Mouse (Mus musculus) CH12.LX (cell line): ENCODE measurements around the gene Bach2. TPM values are rescaled to one million over a fixed set of nuclear protein-coding genes. Genes with fewer than 3 reads are reported as not detected.

Experiments used
- DNase-seq: peaks from one replicate; pipeline ENCODE4 v3.0.0-alpha.2; 2013; ENCODE audit errors: extremely low read depth
- H3K27ac ChIP-seq: 2 replicates; pipeline ENCODE4 v1.5.1; 2012; ENCODE audit warnings: low read depth, mild to moderate bottlenecking, control low read depth, moderate library complexity; ENCODE audit not compliant: insufficient read depth
- H3K27me3 ChIP-seq: replicated peaks from 2 replicates; pipeline ENCODE3; 2012; ENCODE audit warnings: inconsistent platforms
- H3K36me3 ChIP-seq, 2 experiments: replicated peaks in 1 of 2; 2 replicates each; pipeline versions ENCODE3 to v1.6.1; 2012; ENCODE audit warnings: inconsistent platforms in 1 of 2, low read length in 1 of 2, mild to moderate bottlenecking in 1 of 2, mixed read lengths in 1 of 2, moderate library complexity in 1 of 2; ENCODE audit not compliant: control insufficient read depth in 1 of 2, insufficient read depth in 1 of 2
- H3K4me1 ChIP-seq, 2 experiments: 2 replicates each; pipeline ENCODE4 v1.6.1; 2012; ENCODE audit warnings: inconsistent platforms in 1 of 2, moderate library complexity in 1 of 2; ENCODE audit not compliant: insufficient read depth in 2 of 2, control insufficient read depth in 1 of 2
- H3K4me2 ChIP-seq: 2 replicates; pipeline ENCODE4 v1.6.1; 2012; ENCODE audit warnings: low read depth, mild to moderate bottlenecking, control low read depth; ENCODE audit not compliant: poor library complexity, insufficient read depth, severe bottlenecking
- H3K4me3 ChIP-seq, 3 experiments: fragments of 150-350 bp in 1 of 3; sonication (generic) in 1 of 3; replicated peaks in 1 of 3; 2 replicates each; pipeline versions ENCODE3 to v1.5.1; 2011 to 2012; ENCODE audit warnings: low read depth in 2 of 3, low read length in 2 of 3, mild to moderate bottlenecking in 2 of 3, moderate library complexity in 2 of 3, control low read depth in 1 of 3, improper control_type of control experiment in 1 of 3, inconsistent platforms in 1 of 3, mixed read lengths in 1 of 3; ENCODE audit not compliant: poor library complexity in 1 of 3
- H3K79me2 ChIP-seq: replicated peaks from 2 replicates; pipeline ENCODE4 v1.6.1; 2012; ENCODE audit warnings: mild to moderate bottlenecking, moderate library complexity; ENCODE audit not compliant: control insufficient read depth, poor library complexity, insufficient read depth, severe bottlenecking; ENCODE audit errors: extremely low read depth
- H3K9ac ChIP-seq: 2 replicates; pipeline ENCODE4 v1.6.1; 2012; ENCODE audit warnings: low read depth, mild to moderate bottlenecking, control low read depth, moderate library complexity; ENCODE audit not compliant: insufficient read depth
- H3K9me3 ChIP-seq: replicated peaks from 2 replicates; pipeline ENCODE3; 2012; ENCODE audit warnings: low read length, inconsistent platforms, mixed read lengths
- CHD1 ChIP-seq: IDR thresholded peaks from 2 replicates; pipeline ENCODE4 v1.6.1; 2012; ENCODE audit warnings: low read depth, low read length, improper control_type of control experiment, inconsistent platforms
- CHD2 ChIP-seq: IDR thresholded peaks from 2 replicates; pipeline ENCODE4 v1.6.1; 2011; ENCODE audit warnings: low read length, improper control_type of control experiment
- CTCF ChIP-seq, 2 experiments: IDR thresholded peaks in 1 of 2; conservative IDR thresholded peaks in 1 of 2; 2 replicates each; pipeline ENCODE4 v1.5.1; 2011 to 2012; ENCODE audit warnings: low read depth in 2 of 2, low read length in 2 of 2, improper control_type of control experiment in 1 of 2, inconsistent platforms in 1 of 2, mild to moderate bottlenecking in 1 of 2, moderate library complexity in 1 of 2
- E2F4 ChIP-seq: IDR thresholded peaks from 2 replicates; pipeline ENCODE4 v1.6.1; 2011; ENCODE audit warnings: low read depth, low read length, improper control_type of control experiment; ENCODE audit not compliant: insufficient replicate concordance
- ELF1 ChIP-seq: IDR thresholded peaks from 2 replicates; pipeline ENCODE4 v1.6.1; 2014; ENCODE audit warnings: low read depth, mild to moderate bottlenecking, inconsistent platforms, low read length, improper control_type of control experiment
- EP300 ChIP-seq: IDR thresholded peaks from 2 replicates; pipeline ENCODE4 v1.6.1; 2011; ENCODE audit warnings: low read length, improper control_type of control experiment
- ETS1 ChIP-seq: conservative IDR thresholded peaks from 2 replicates; pipeline ENCODE4 v1.6.1; 2012; ENCODE audit warnings: low read depth, mild to moderate bottlenecking, inconsistent platforms, low read length, improper control_type of control experiment, moderate library complexity
- JUND ChIP-seq: conservative IDR thresholded peaks from 2 replicates; pipeline ENCODE4 v1.6.1; 2011; ENCODE audit warnings: low read depth, low read length, improper control_type of control experiment
- MAFK ChIP-seq: IDR thresholded peaks from 2 replicates; pipeline ENCODE4 v1.6.1; 2011; ENCODE audit warnings: low read length, improper control_type of control experiment; ENCODE audit not compliant: insufficient replicate concordance
- MAZ ChIP-seq: IDR thresholded peaks from 2 replicates; pipeline ENCODE4 v1.6.1; 2012; ENCODE audit warnings: low read depth, mild to moderate bottlenecking, inconsistent platforms, low read length, improper control_type of control experiment, moderate library complexity
- MEF2A ChIP-seq: IDR thresholded peaks from 2 replicates; pipeline ENCODE4 v1.6.1; 2014; ENCODE audit warnings: low read depth, mild to moderate bottlenecking, inconsistent platforms, low read length, improper control_type of control experiment, borderline replicate concordance
- MXI1 ChIP-seq: IDR thresholded peaks from 2 replicates; pipeline ENCODE4 v1.6.1; 2011; ENCODE audit warnings: mild to moderate bottlenecking, low read depth, low read length, improper control_type of control experiment
- NRF1 ChIP-seq: IDR thresholded peaks from 2 replicates; pipeline ENCODE4 v1.6.1; 2014; ENCODE audit warnings: low read depth, mild to moderate bottlenecking, inconsistent platforms, low read length, improper control_type of control experiment, moderate library complexity
- POLR2A ChIP-seq: IDR thresholded peaks from 2 replicates; pipeline ENCODE4 v1.6.1; 2011; ENCODE audit warnings: low read depth, mild to moderate bottlenecking, improper control_type of control experiment, low read length
- POLR2AphosphoS2 ChIP-seq: IDR thresholded peaks from 2 replicates; pipeline ENCODE4 v1.6.1; 2011; ENCODE audit warnings: low read depth, low read length, improper control_type of control experiment
- RCOR1 ChIP-seq: conservative IDR thresholded peaks from 2 replicates; pipeline ENCODE4 v1.6.1; 2012; ENCODE audit warnings: low read depth, mild to moderate bottlenecking, inconsistent platforms, low read length, improper control_type of control experiment
- TCF12 ChIP-seq: IDR thresholded peaks from 2 replicates; pipeline ENCODE4 v1.6.1; 2014; ENCODE audit warnings: low read depth, mild to moderate bottlenecking, inconsistent platforms, low read length, improper control_type of control experiment
- UBTF ChIP-seq: IDR thresholded peaks from 2 replicates; pipeline ENCODE4 v1.6.1; 2012; ENCODE audit warnings: low read depth, mild to moderate bottlenecking, inconsistent platforms, low read length, improper control_type of control experiment, moderate library complexity
- USF2 ChIP-seq: conservative IDR thresholded peaks from 2 replicates; pipeline ENCODE4 v1.6.1; 2011; ENCODE audit warnings: low read depth, low read length, improper control_type of control experiment
- ZNF384 ChIP-seq: IDR thresholded peaks from 2 replicates; pipeline ENCODE4 v1.6.1; 2012; ENCODE audit warnings: low read depth, low read length, improper control_type of control experiment, inconsistent platforms
- dilution Hi-C: fragments of 300-500 bp; cut with MboI; formaldehyde crosslinking; loops from 2 replicates; pipeline ENCODE4 v1.14.3; 2020; ENCODE audit warnings: low sequenced_read_pairs; ENCODE audit not compliant: extremely low pct_unique_long_range_greater_than_20kb, extremely low pct_ligation_motif_present
- in situ Hi-C: fragments of 300-500 bp; cut with MboI; formaldehyde crosslinking; loops from 3 replicates; pipeline ENCODE4 v1.14.3; 2019; ENCODE audit warnings: low sequenced_read_pairs, low pct_ligation_motif_present, low pct_unique_long_range_greater_than_20kb, mixed read lengths
- polyA plus RNA-seq: library from polyadenylated mRNA; unstranded; fragments of >175 nt; gene quantifications from 2 replicates; pipeline ENCODE4 v1.2.1, GENCODE M21; 2012; ENCODE audit warnings: low read depth; ENCODE audit not compliant: insufficient read length
- total RNA-seq, 2 experiments: library from RNA; depleted of rRNA; stranded (reverse); fragments of 300-350 nt in 1 of 2; fragments of >200 nt in 1 of 2; gene quantifications; 2 replicates each; pipeline ENCODE4 v1.2.3; 2012 to 2014

The Bach2 gene
- total and polyA plus RNA-seq, 3 experiments: 0.11 TPM; not detected in 2

DNA sequence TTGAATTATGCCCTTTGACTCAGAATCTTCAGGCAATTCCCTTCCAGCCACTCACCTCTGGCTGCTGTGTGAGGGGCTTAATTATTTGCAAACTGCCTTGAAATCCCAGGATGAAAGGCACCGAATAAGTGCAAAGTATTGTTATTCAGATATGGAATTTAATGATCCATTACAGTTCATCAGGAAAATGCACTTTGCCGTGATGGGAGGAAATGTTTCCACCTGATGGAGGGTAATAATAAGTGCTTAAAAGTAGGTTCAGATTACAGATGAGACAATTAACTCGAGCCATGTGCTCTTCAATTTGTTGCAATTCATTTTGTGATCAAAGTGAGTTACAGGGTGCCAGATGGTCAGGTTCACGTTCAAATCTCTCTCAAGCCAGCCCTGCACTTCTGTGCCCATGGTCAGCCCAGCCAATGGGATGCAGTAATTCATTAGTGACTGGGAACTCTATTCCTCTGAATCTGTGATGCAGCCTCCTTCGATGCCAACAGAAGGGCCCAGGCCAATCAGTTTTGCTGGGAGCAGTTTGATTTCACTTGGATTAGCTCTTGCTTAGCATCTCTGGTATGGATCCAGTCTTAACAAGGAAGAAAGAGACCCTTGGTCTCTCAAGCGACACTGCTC is 2.9 kb downstream of the Bach2 start:
- dilution Hi-C loops: no loop called here
- no peak for TF ChIP-seq MAFK
- no peak for TF ChIP-seq CHD2
- TF ChIP-seq TCF12: no peak
- TF ChIP-seq EP300: no peak

DNA sequence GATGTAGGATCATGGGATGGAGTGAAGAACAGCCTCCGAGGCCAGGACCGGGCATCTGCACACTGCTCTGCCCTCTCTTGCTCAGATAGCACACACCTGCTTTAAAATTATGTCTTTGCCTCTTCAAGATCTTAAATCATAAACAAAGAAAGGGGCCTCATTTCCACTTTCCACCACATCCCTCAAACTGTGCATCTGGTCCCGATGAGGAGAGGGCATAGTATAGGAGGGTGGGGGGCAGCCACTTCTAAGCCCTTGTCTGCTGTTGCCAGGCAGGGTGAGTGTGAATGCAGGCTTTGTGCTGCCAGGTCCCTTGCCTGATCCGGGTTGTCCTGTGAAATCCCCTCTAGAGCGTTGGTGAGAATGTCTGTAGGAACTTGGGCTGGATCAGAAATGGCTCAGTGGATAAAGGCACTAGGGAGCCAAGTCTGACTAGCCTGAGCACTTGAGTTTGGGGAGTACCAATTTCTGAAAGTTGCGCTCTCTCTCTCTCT is 3.6 kb downstream of the Bach2 start:
- Histone ChIP-seq H3K4me1 (peaks cover 0 to 11% of the 10 kb centered on the region in 2 experiments; a peak in 2 of 4 replicates), H3K9ac (no peak overlapping the region), H3K4me3 (no peak overlapping the region), H3K9me3 (no peaks in the 10 kb centered on the region), H3K36me3 (no peaks in the 10 kb centered on the region), H3K79me2 (no peaks in the 10 kb centered on the region), H3K4me2 (no peak overlapping the region), H3K27me3 (peaks cover 52% of the 10 kb centered on the region), H3K27ac (no peak overlapping the region)
- TF ChIP-seq EP300 (no peak), MAZ (no peak), ZNF384 (no peak), ELF1 (no peak), MXI1 (no peak), CTCF (conservative IDR thresholded peaks at IDR 0.05 in 1 of 2, IDR thresholded peaks at IDR 0.05 in 1 of 2; ENCODE audit: low read depth in 2 of 2, low read length in 2 of 2) (no peak)
- no peak for DNase-seq
- in situ Hi-C loops (loop anchor here (10.0 kb wide), 1 partner anchor 187 kb away; no protein-coding TSS in a partner anchor), dilution Hi-C loops (no loop called here)

More for the DNA sequence above, 2.9 kb downstream of the Bach2 start:
- no peak overlapping the region for H3K9ac ChIP-seq
- peaks cover 57% of the 10 kb centered on the region for H3K27me3 ChIP-seq
- peaks cover 0 to 11% of the 10 kb centered on the region in 2 experiments; a peak in 2 of 4 replicates for H3K4me1 ChIP-seq
- H3K36me3 ChIP-seq: no peaks in the 10 kb centered on the region
- no peak overlapping the region for H3K27ac ChIP-seq
- H3K4me3 ChIP-seq: no peak overlapping the region
- no peak for DNase-seq
- in situ Hi-C loops: loop anchor here (10.0 kb wide), 1 partner anchor 187 kb away; no protein-coding TSS in a partner anchor
- H3K9me3 ChIP-seq: no peaks in the 10 kb centered on the region
- H3K79me2 ChIP-seq: no peaks in the 10 kb centered on the region
- H3K4me2 ChIP-seq: no peak overlapping the region

DNA sequence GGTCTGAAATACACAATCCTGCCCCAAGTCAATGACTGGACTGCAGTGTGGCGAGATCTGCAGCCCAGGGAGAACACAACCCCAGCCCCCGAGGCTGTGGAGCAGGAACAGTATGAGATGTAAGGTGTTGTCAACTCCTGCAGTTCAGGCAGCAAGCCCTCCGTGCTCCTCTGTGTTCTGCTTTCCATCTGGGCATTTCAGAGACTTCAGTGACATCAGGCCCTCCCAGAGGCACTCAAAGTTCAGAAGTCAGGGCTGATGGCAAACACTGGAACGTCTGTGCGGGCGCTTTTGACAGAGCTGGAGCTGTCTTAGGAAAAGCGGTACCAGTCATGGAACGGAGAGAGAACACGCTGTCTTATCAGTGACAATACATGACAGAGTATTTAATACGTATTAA is 4.9 kb downstream of the Bach2 start:
- Histone ChIP-seq H3K27ac (no peak overlapping the region), H3K4me1 (peaks cover 0 to 18% of the 10 kb centered on the region in 2 experiments; a peak in 2 of 4 replicates), H3K36me3 (no peaks in the 10 kb centered on the region), H3K4me3 (no peak overlapping the region), H3K9me3 (no peaks in the 10 kb centered on the region), H3K79me2 (no peaks in the 10 kb centered on the region), H3K9ac (no peak overlapping the region), H3K27me3 (peaks cover 39% of the 10 kb centered on the region), H3K4me2 (no peak overlapping the region)
- TF ChIP-seq JUND (no peak), E2F4 (no peak), POLR2A (no peak), MAFK (no peak), CHD1 (no peak), RCOR1 (no peak), USF2 (no peak), POLR2AphosphoS2 (no peak), TCF12 (no peak), ETS1 (no peak), NRF1 (no peak), UBTF (no peak), MEF2A (no peak)
- DNase-seq: no peak
- dilution Hi-C loops (no loop called here), in situ Hi-C loops (loop anchor here (10.0 kb wide), 1 partner anchor 189 kb away; no protein-coding TSS in a partner anchor)
